Mouse (Mus musculus): Measurements from ENCODE around the gene Tmem210. TPM values are rescaled to one million over a fixed set of nuclear protein-coding genes. Genes with fewer than 3 reads are reported as not detected.

Tmem210 gene
- total RNA-seq, 2 experiments from 2014 or later, result not detected

GRCm38 (mm10) chr2:25264286-25264660 lies 23.7 kb upstream of the Tmem210 start:
- no peak for ATAC-seq (replicated peaks; ENCODE audit: low FRiP score, poor library complexity, severe bottlenecking)

- ATAC-seq (replicated peaks; ENCODE audit: low FRiP score, poor library complexity, severe bottlenecking), result no peak
Observed at GRCm38 (mm10) chr2:25264851-25265250, 23.1 kb upstream of the Tmem210 start.

- no peak for ATAC-seq (replicated peaks; ENCODE audit: low FRiP score, poor library complexity, severe bottlenecking)
Observed at GRCm38 (mm10) chr2:25265897-25266656, 21.9 kb upstream of the Tmem210 start.

- ATAC-seq (replicated peaks; ENCODE audit: low FRiP score, poor library complexity, severe bottlenecking), result no peak
Observed at GRCm38 (mm10) chr2:25266720-25267119, 21.2 kb upstream of the Tmem210 start.

GRCm38 (mm10) chr2:25267241-25267640 lies 20.7 kb upstream of the Tmem210 start:
- no peak for ATAC-seq (replicated peaks; ENCODE audit: low FRiP score, poor library complexity, severe bottlenecking)

GRCm38 (mm10) chr2:25267746-25268309 lies 20.1 kb upstream of the Tmem210 start:
- no peak for ATAC-seq (replicated peaks; ENCODE audit: low FRiP score, poor library complexity, severe bottlenecking)

GRCm38 (mm10) chr2:25271827-25272511 lies 16.0 kb upstream of the Tmem210 start, which contains the start of the genes Ssna1 and Anapc2:
TSS of gene Ssna1 (minus strand) at chr2:25272438.
TSS of gene Anapc2 (plus strand) at chr2:25272478.
- ATAC-seq (replicated peaks; ENCODE audit: low FRiP score, poor library complexity, severe bottlenecking), result peak; percentile 89

- peak; percentile 17 for ATAC-seq (replicated peaks; ENCODE audit: low FRiP score, poor library complexity, severe bottlenecking)
Observed at GRCm38 (mm10) chr2:25272515-25272914, 15.4 kb upstream of the Tmem210 start.

GRCm38 (mm10) chr2:25273010-25273409 lies 14.9 kb upstream of the Tmem210 start:
- no peak for ATAC-seq (replicated peaks; ENCODE audit: low FRiP score, poor library complexity, severe bottlenecking)

GRCm38 (mm10) chr2:25278928-25279882 lies 8.7 kb upstream of the Tmem210 start:
- ATAC-seq (replicated peaks; ENCODE audit: low FRiP score, poor library complexity, severe bottlenecking), result peak; percentile 80

GRCm38 (mm10) chr2:25285551-25285950 lies 2.4 kb upstream of the Tmem210 start:
- ATAC-seq (replicated peaks; ENCODE audit: low FRiP score, poor library complexity, severe bottlenecking), result no peak

- no peak for ATAC-seq (replicated peaks; ENCODE audit: low FRiP score, poor library complexity, severe bottlenecking)
Observed at GRCm38 (mm10) chr2:25286314-25286713, 1.6 kb upstream of the Tmem210 start.

GRCm38 (mm10) chr2:25286837-25287636 lies 908 bp upstream of the Tmem210 start:
- no peak for ATAC-seq (replicated peaks; ENCODE audit: low FRiP score, poor library complexity, severe bottlenecking)

- no peak for ATAC-seq (replicated peaks; ENCODE audit: low FRiP score, poor library complexity, severe bottlenecking)
Observed at GRCm38 (mm10) chr2:25288734-25289345, 895 bp downstream of the Tmem210 start.

- ATAC-seq (replicated peaks; ENCODE audit: low FRiP score, poor library complexity, severe bottlenecking), result no peak
Observed at GRCm38 (mm10) chr2:25289651-25290050, 1.7 kb downstream of the Tmem210 start, which contains the start of gene Lrrc26. TSS of gene Lrrc26 (plus strand) at chr2:25289915.

GRCm38 (mm10) chr2:25290101-25290815 lies 2.3 kb downstream of the Tmem210 start:
- ATAC-seq (replicated peaks; ENCODE audit: low FRiP score, poor library complexity, severe bottlenecking), result no peak

GRCm38 (mm10) chr2:25290816-25291130 lies 2.8 kb downstream of the Tmem210 start:
- ATAC-seq (replicated peaks; ENCODE audit: low FRiP score, poor library complexity, severe bottlenecking), result no peak
